Mouse (Mus musculus) C3H10T1/2 (cell line): ENCODE results near the gene 4930519G04Rik. TPM values are rescaled to one million over a fixed set of nuclear protein-coding genes. Genes with fewer than 3 reads are reported as not detected.

Source experiments
- polyA plus RNA-seq, 2 experiments: library from polyadenylated mRNA; unstranded; fragments of >200 nt; fragmentation: generic; extraction: Trizol; gene quantifications; one replicate each; pipeline ENCODE4 v1.2.1; 2012; ENCODE audit warnings: missing spikeins in 2 of 2

Gene 4930519G04Rik
- not detected for polyA plus RNA-seq

DNA sequence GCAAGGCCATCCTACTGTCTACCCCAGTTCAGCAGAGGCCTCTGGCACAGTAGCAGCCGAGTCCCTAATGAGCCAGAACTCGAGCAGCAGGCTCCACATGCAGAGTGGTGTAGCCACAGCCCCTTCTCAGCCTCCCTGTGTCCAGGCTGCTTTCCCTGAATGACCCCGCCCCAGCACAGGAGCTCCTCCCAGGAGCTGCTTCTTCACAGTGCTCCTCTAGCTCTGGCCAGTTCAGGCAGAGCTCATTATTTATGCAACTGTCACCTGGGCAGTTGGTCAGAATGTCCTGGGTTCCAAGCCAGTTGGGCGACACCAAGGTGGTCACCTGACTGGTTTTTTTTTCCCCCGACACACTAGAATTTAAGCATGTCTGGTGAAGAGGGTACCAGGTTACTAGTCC, at the start of gene 4930519G04Rik:
TSS of gene 4930519G04Rik (plus strand) at position 301 of the 400 bp plus-strand sequence.

DNA sequence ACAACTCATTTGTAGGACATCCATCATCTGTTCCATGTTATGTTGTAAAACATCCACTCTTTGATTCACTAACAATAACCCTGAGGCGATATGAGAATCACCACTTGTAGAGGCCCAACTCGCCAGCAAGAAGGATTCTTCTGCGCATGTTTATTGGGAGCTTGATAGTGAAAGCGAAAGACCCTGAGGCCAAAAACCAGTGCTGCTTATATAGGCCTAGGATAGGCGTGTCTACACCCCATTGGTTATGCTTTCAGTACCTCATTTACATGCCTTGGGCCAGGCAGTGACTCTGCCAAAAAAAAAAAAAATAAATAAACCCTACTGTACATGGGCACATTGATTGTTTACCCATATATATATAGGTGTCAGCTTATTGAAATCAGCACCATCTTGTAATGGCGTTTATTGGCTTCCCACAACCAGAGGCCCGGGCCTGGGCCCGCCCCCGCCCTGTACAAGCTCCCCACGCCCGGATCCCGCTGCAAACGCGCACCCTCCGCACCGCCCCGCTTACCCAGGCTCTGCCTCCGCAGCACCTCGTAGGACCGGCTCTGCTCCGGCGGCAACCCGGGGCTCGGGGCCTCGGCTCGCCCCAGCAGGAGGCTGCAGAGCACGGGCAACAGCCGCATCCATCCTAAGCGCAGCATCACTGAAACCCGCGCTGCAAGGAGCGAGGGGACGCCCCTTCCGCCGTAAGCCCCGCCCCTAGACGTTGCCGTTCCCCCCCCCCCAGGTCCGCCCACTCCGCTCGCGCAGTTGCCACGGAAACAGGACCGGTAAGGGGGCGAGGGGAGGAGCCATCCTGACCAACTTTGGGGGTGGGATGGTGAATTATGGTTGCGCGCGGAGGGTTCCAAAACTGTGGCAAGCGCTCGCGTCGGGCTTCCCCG, 30.4 kb upstream of the 4930519G04Rik start, which contains the start of gene 1500011B03Rik:
TSS of gene 1500011B03Rik (minus strand) at position 673 of the 893 bp plus-strand sequence.

DNA sequence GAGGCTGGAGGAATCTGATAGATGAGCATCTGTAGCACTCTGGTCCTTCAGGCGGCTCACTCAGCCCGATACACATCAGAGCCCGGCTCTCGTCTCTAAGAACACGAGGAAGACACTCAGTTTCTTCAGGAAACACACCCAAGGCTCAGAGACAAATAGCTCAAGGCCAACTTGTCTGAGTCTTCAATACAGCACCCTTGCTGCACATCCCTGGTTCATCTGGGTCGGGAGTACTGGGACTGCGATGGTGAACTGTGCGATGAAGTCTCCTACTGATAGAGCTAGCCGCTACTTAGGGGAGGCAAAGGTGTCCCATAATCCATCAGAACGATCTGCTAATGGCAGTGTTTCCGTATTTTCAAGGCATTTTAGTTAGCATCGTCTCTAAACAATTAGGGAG, 5.1 kb downstream of the 4930519G04Rik start, which contains the start of gene Gm9936:
TSS of gene Gm9936 (minus strand) at position 101 of the 400 bp plus-strand sequence.

DNA sequence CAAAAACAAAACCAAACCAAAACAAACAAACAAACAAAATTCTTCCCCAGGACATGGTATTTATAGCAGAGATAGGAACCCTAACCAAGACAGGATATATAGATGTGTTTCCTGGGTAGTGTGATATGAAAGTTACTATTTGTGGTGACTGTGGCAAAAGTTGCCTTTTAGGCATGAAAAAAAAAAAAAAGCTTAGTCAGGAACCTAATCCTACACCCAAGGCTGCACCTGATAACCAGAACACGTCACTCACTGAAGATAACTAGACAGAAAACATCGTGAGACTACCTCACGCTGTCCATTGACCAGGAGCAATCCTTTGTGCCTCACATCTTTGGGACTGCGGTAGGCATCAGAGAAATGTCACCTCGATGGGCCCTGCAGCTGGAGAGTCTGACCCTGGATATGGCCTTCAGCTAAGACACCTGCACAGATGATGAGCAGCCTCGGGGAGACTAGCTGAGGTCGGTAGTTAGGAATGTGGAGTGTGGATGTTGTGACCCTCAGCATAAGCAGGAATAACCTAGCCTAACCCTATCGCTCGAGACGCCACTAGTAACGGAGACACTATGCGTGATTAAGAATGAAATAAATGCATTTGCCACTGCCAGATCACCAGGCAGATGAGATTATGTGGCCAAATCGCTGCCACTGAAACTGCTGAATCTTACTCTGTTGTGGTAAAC, 43.4 kb downstream of the 4930519G04Rik start, which contains the start of gene Oasl2:
TSS of gene Oasl2 (plus strand) at position 249 of the 686 bp plus-strand sequence.

DNA sequence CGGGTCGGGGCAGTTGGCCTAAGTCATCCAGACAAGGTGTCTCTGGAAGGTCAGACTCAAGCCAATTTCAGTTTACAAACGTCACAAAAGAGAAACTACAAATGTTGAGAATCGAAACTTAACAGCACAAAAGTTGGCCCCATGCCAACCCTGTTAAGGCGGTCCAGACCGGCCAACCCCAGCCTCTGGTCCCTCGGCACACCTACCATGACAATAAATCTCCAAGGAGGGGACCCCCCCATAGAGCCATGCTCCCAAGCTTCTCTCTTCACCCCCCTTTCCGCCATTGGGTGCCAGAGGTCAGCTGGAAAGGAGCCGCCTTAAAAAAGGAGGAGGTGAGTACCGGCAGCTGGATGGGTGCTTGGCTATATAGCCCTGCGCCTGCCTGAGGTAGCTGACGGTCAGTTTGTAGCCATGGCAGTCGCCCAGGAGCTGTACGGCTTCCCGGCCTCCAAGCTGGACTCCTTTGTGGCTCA, 69.6 kb downstream of the 4930519G04Rik start, which contains the start of gene Oasl1:
TSS of gene Oasl1 (plus strand) at position 243 of the 476 bp plus-strand sequence.

Other genes starting within 250 kb of the 4930519G04Rik start
- 1 to 10 TPM; 1.3 to 3.0 TPM for gene Trpv4, start 195.2 kb upstream of the 4930519G04Rik start, polyA plus RNA-seq
- 10 to 100 TPM; 35.0 to 43.1 TPM for gene Gltp, start 162.7 kb upstream of the 4930519G04Rik start, polyA plus RNA-seq
- gene Tchp, start 145.9 kb upstream of the 4930519G04Rik start, polyA plus RNA-seq = 10 to 100 TPM in 1 of 2 experiments, 1 to 10 TPM in 1; 3.2 to 10.1 TPM
- 10 to 100 TPM; 23.7 to 41.4 TPM for gene Ankrd13a, start 79.0 kb upstream of the 4930519G04Rik start, polyA plus RNA-seq
- gene Git2, start 78.1 kb upstream of the 4930519G04Rik start, polyA plus RNA-seq = 10 to 100 TPM in 1 of 2 experiments, 1 to 10 TPM in 1; 4.6 to 21.3 TPM
- 10 to 100 TPM; 41.9 to 54.5 TPM for gene 1500011B03Rik, start 30.2 kb upstream of the 4930519G04Rik start, polyA plus RNA-seq
- gene Gm9936, start 5.0 kb downstream of the 4930519G04Rik start, polyA plus RNA-seq = not detected
- gene Oasl2, start 43.3 kb downstream of the 4930519G04Rik start, polyA plus RNA-seq = 1 to 10 TPM in 1 of 2 experiments, under 1 TPM in 1; 0.15 to 7.8 TPM
- under 1 TPM; 0.07 to 0.08 TPM for gene Oasl1, start 69.6 kb downstream of the 4930519G04Rik start, polyA plus RNA-seq
- gene 2210016L21Rik, start 88.5 kb downstream of the 4930519G04Rik start, polyA plus RNA-seq = 10 to 100 TPM; 17.2 to 33.9 TPM
- not detected for gene Hnf1a, start 117.4 kb downstream of the 4930519G04Rik start, polyA plus RNA-seq
- 10 to 100 TPM in 1 of 2 experiments, 1 to 10 TPM in 1; 10.0 to 36.4 TPM for gene Sppl3, start 157.5 kb downstream of the 4930519G04Rik start, polyA plus RNA-seq
- 10 to 100 TPM in 1 of 2 experiments, 1 to 10 TPM in 1; 4.7 to 13.3 TPM for gene Gm10401, start 244.6 kb downstream of the 4930519G04Rik start, polyA plus RNA-seq